Mouse (Mus musculus): ENCODE measurements around the gene Gdpgp1.

GRCm38 (mm10) chr7:80210982-80211381 lies 21.7 kb upstream of the Gdpgp1 start:
- TF ChIP-seq CTCF (IDR thresholded peaks at IDR 0.05; ENCODE audit: extremely low read depth, insufficient read depth, insufficient read length, insufficient replicate concordance) (no peak), POLR2A (IDR thresholded peaks at IDR 0.05; ENCODE audit: low read depth, low read length) (no peak)
